Mouse (Mus musculus) MEL (cell line): ENCODE measurements around the gene Helz. TPM values are rescaled to one million over a fixed set of nuclear protein-coding genes. Genes with fewer than 3 reads are reported as not detected.
A peak's percentile ranks its signal among the peaks of the same experiment; 100 is the strongest.

ENCODE experiments used
- DNase-seq: peaks from one replicate; pipeline ENCODE4 v3.0.0; 2011; ENCODE audit warnings: low read depth, low spot score
- H3K27ac ChIP-seq: 2 replicates; pipeline ENCODE4 v1.5.1; 2012; ENCODE audit warnings: low read depth, mild to moderate bottlenecking, control low read depth, low read length, moderate library complexity; ENCODE audit not compliant: control insufficient read depth
- H3K27me3 ChIP-seq, 2 experiments: fragments of 150-350 bp in 1 of 2; sonication (generic) in 1 of 2; 2 replicates each; pipeline ENCODE4 v1.6.1; 2012; ENCODE audit warnings: low read length in 2 of 2, mild to moderate bottlenecking in 2 of 2, improper control_type of control experiment in 1 of 2, moderate library complexity in 1 of 2; ENCODE audit not compliant: insufficient read depth in 2 of 2, control insufficient read depth in 1 of 2
- H3K36me3 ChIP-seq, 2 experiments: 2 replicates each; pipeline ENCODE4 v1.6.1; 2012 to 2014; ENCODE audit warnings: low read length in 2 of 2, improper control_type of control experiment in 1 of 2, inconsistent platforms in 1 of 2, mild to moderate bottlenecking in 1 of 2; ENCODE audit not compliant: insufficient read depth in 2 of 2, control insufficient read depth in 1 of 2
- H3K4me1 ChIP-seq, 2 experiments: fragments of 150-350 bp in 1 of 2; sonication (generic) in 1 of 2; 2 replicates each; pipeline ENCODE4 v1.6.1; 2012; ENCODE audit warnings: low read length in 2 of 2, improper control_type of control experiment in 1 of 2, mild to moderate bottlenecking in 1 of 2; ENCODE audit not compliant: insufficient read depth in 2 of 2, control insufficient read depth in 1 of 2
- H3K4me3 ChIP-seq, 2 experiments: fragments of 150-350 bp in 1 of 2; sonication (generic) in 1 of 2; 2 replicates each; pipeline ENCODE4 v1.5.1; 2012; ENCODE audit warnings: low read depth in 2 of 2, low read length in 2 of 2, mild to moderate bottlenecking in 2 of 2, moderate library complexity in 2 of 2, control low read depth in 1 of 2, improper control_type of control experiment in 1 of 2; ENCODE audit not compliant: control insufficient read depth in 1 of 2, insufficient read depth in 1 of 2
- H3K79me2 ChIP-seq: 2 replicates; pipeline ENCODE4 v1.6.1; 2012; ENCODE audit warnings: mild to moderate bottlenecking, low read length, moderate library complexity; ENCODE audit not compliant: control insufficient read depth, poor library complexity, insufficient read depth
- H3K9ac ChIP-seq: 2 replicates; pipeline ENCODE4 v1.6.1; 2012; ENCODE audit warnings: low read depth, mild to moderate bottlenecking, control low read depth, low read length, moderate library complexity; ENCODE audit not compliant: control insufficient read depth, poor library complexity, severe bottlenecking
- H3K9me3 ChIP-seq: fragments of 150-350 bp; sonication (generic); replicated peaks from 2 replicates; pipeline ENCODE4 v1.6.1; 2012; ENCODE audit warnings: mild to moderate bottlenecking, low read length, improper control_type of control experiment, moderate library complexity; ENCODE audit not compliant: insufficient read depth
- BHLHE40 ChIP-seq: IDR thresholded peaks from 2 replicates; pipeline ENCODE4 v1.6.1; 2012; ENCODE audit warnings: low read depth, mild to moderate bottlenecking, inconsistent platforms, low read length, improper control_type of control experiment, borderline replicate concordance
- CHD1 ChIP-seq: IDR thresholded peaks from 2 replicates; pipeline ENCODE4 v1.6.1; 2012; ENCODE audit warnings: low read depth, mild to moderate bottlenecking, inconsistent platforms, low read length, improper control_type of control experiment
- CTCF ChIP-seq, 3 experiments: IDR thresholded peaks in 2 of 3; conservative IDR thresholded peaks in 1 of 3; 2 replicates each; pipeline ENCODE4 v1.5.1; 2011 to 2012; ENCODE audit warnings: low read length in 3 of 3, low read depth in 2 of 3, mild to moderate bottlenecking in 2 of 3, improper control_type of control experiment in 1 of 3, inconsistent platforms in 1 of 3, mixed read lengths in 1 of 3, moderate library complexity in 1 of 3; ENCODE audit not compliant: control insufficient read depth in 1 of 3, insufficient read depth in 1 of 3, poor library complexity in 1 of 3, severe bottlenecking in 1 of 3
- E2F4 ChIP-seq: IDR thresholded peaks from 2 replicates; pipeline ENCODE4 v1.6.1; 2011; ENCODE audit warnings: low read depth, low read length, improper control_type of control experiment, borderline replicate concordance
- ELF1 ChIP-seq: IDR thresholded peaks from 2 replicates; pipeline ENCODE4 v1.6.1; 2014; ENCODE audit warnings: low read depth, mild to moderate bottlenecking, inconsistent platforms, low read length, improper control_type of control experiment, moderate library complexity
- EP300 ChIP-seq, 2 experiments: IDR thresholded peaks; 2 replicates each; pipeline ENCODE4 v1.6.1; 2011; ENCODE audit warnings: improper control_type of control experiment in 2 of 2, low read length in 2 of 2, low read depth in 1 of 2, mild to moderate bottlenecking in 1 of 2
- ETS1 ChIP-seq: IDR thresholded peaks from 2 replicates; pipeline ENCODE4 v1.6.1; 2012; ENCODE audit warnings: low read depth, mild to moderate bottlenecking, inconsistent platforms, low read length, improper control_type of control experiment, moderate library complexity
- JUND ChIP-seq: IDR thresholded peaks from 2 replicates; pipeline ENCODE4 v1.6.1; 2011; ENCODE audit warnings: low read depth, mild to moderate bottlenecking, improper control_type of control experiment, low read length
- MAX ChIP-seq: IDR thresholded peaks from 2 replicates; pipeline ENCODE4 v1.6.1; 2011; ENCODE audit warnings: low read length, improper control_type of control experiment
- MAZ ChIP-seq: IDR thresholded peaks from 2 replicates; pipeline ENCODE4 v1.6.1; 2012; ENCODE audit warnings: low read depth, mild to moderate bottlenecking, inconsistent platforms, low read length, improper control_type of control experiment
- MXI1 ChIP-seq: IDR thresholded peaks from 2 replicates; pipeline ENCODE4 v1.6.1; 2011; ENCODE audit warnings: mild to moderate bottlenecking, low read depth, low read length, improper control_type of control experiment
- MYC ChIP-seq: IDR thresholded peaks from 2 replicates; pipeline ENCODE4 v1.6.1; 2011; ENCODE audit warnings: low read depth, mild to moderate bottlenecking, low read length, improper control_type of control experiment, moderate library complexity
- NRF1 ChIP-seq: IDR thresholded peaks from 2 replicates; pipeline ENCODE4 v1.6.1; 2014; ENCODE audit warnings: low read depth, mild to moderate bottlenecking, inconsistent platforms, low read length, improper control_type of control experiment, moderate library complexity; ENCODE audit not compliant: poor library complexity, insufficient read depth, severe bottlenecking
- POLR2AphosphoS2 ChIP-seq: IDR thresholded peaks from 2 replicates; pipeline ENCODE4 v1.6.1; 2011; ENCODE audit warnings: low read length, improper control_type of control experiment
- POLR2AphosphoS5 ChIP-seq: IDR thresholded peaks from 2 replicates; pipeline ENCODE4 v1.6.1; 2012; ENCODE audit warnings: low read depth, borderline replicate concordance, mild to moderate bottlenecking, inconsistent platforms, low read length, moderate library complexity, mixed read lengths
- RAD21 ChIP-seq: IDR thresholded peaks from 2 replicates; pipeline ENCODE4 v1.6.1; 2011; ENCODE audit warnings: mild to moderate bottlenecking, low read depth, low read length, improper control_type of control experiment
- SIN3A ChIP-seq: IDR thresholded peaks from 2 replicates; pipeline ENCODE4 v1.6.1; 2012; ENCODE audit warnings: low read length, improper control_type of control experiment, inconsistent platforms
- SMC3 ChIP-seq: IDR thresholded peaks from 2 replicates; pipeline ENCODE4 v1.6.1; 2011; ENCODE audit warnings: low read depth, low read length, improper control_type of control experiment
- TBP ChIP-seq: IDR thresholded peaks from 2 replicates; pipeline ENCODE4 v1.8.0; 2011; ENCODE audit warnings: low read depth, low read length, improper control_type of control experiment
- UBTF ChIP-seq: IDR thresholded peaks from 2 replicates; pipeline ENCODE4 v1.6.1; 2012; ENCODE audit warnings: low read depth, mild to moderate bottlenecking, inconsistent platforms, low read length, improper control_type of control experiment, moderate library complexity, borderline replicate concordance; ENCODE audit not compliant: insufficient read depth
- USF1 ChIP-seq: IDR thresholded peaks from 2 replicates; pipeline ENCODE4 v1.6.1; 2014; ENCODE audit warnings: low read depth, mild to moderate bottlenecking, inconsistent platforms, low read length, improper control_type of control experiment, moderate library complexity
- ZC3H11A ChIP-seq: IDR thresholded peaks from 2 replicates; pipeline ENCODE4 v1.6.1; 2012; ENCODE audit warnings: low read depth, mild to moderate bottlenecking, inconsistent platforms, low read length, improper control_type of control experiment
- ZKSCAN1 ChIP-seq: IDR thresholded peaks from 2 replicates; pipeline ENCODE4 v1.6.1; 2012; ENCODE audit warnings: low read depth, mild to moderate bottlenecking, inconsistent platforms, low read length, improper control_type of control experiment, moderate library complexity
- ZMIZ1 ChIP-seq: IDR thresholded peaks from 2 replicates; pipeline ENCODE4 v1.6.1; 2012; ENCODE audit warnings: low read depth, mild to moderate bottlenecking, inconsistent platforms, low read length, improper control_type of control experiment, moderate library complexity
- polyA plus RNA-seq, 2 experiments: library from polyadenylated mRNA; stranded (reverse) in 1 of 2; unstranded in 1 of 2; fragments of >175 nt in 1 of 2; fragments of >200 nt in 1 of 2; gene quantifications; 2 replicates each; pipeline versions ENCODE4 v1.2.1 to v1.2.4; 2012; ENCODE audit warnings: low replicate concordance in 2 of 2, low read depth in 1 of 2; ENCODE audit not compliant: insufficient read length in 2 of 2, insufficient read depth in 1 of 2, missing spikeins in 1 of 2
- total RNA-seq: library from RNA; depleted of rRNA; stranded (reverse); fragments of 300-350 nt; gene quantifications from 2 replicates; pipeline ENCODE4 v1.2.3, GENCODE M21; 2012

Gene Helz
- total and polyA plus RNA-seq, 3 experiments: 15.1 to 41.0 (median 39.9) TPM

GRCm38 (mm10) chr11:107625746-107626145 is 78.0 kb downstream of the Helz start:
- TF ChIP-seq MYC (no peak), MAZ (no peak), CHD1 (no peak), POLR2AphosphoS5 (no peak), RAD21 (no peak), USF1 (no peak), ZKSCAN1 (no peak), NRF1 (no peak), SIN3A (no peak), ETS1 (no peak)
- Histone ChIP-seq H3K27ac (no peak overlapping the region), H3K36me3 (peaks cover 0 to 9% of the 10 kb centered on the region in 2 experiments; a peak in 1 of 4 replicates), H3K4me1 (no peaks in the 10 kb centered on the region), H3K9me3 (no peaks in the 10 kb centered on the region), H3K27me3 (no peaks in the 10 kb centered on the region), H3K79me2 (no peaks in the 10 kb centered on the region), H3K9ac (no peak overlapping the region), H3K4me3 (no peak overlapping the region)
- no peak for DNase-seq

GRCm38 (mm10) chr11:107629504-107629903 is 81.8 kb downstream of the Helz start:
- Histone ChIP-seq H3K4me1 (no peaks in the 10 kb centered on the region), H3K9me3 (no peaks in the 10 kb centered on the region), H3K9ac (no peak overlapping the region), H3K79me2 (no peaks in the 10 kb centered on the region), H3K4me3 (no peak overlapping the region), H3K27me3 (no peaks in the 10 kb centered on the region), H3K36me3 (peaks cover 0 to 11% of the 10 kb centered on the region in 2 experiments; a peak in 1 of 4 replicates), H3K27ac (no peak overlapping the region)
- DNase-seq: peak; percentile 33
- TF ChIP-seq TBP: no peak
- TF ChIP-seq ZC3H11A: peak; percentile 26; the same call in 1 of the 2 replicates
- TF ChIP-seq UBTF: no peak
- TF ChIP-seq MAX: no peak
- TF ChIP-seq SMC3: peak; percentile 59
- no peak for TF ChIP-seq CHD1
- TF ChIP-seq EP300 (IDR thresholded peaks at IDR 0.05; ENCODE audit: low read depth in 1 of 2, low read length in 2 of 2): no peak
- no peak for TF ChIP-seq BHLHE40
- TF ChIP-seq JUND: no peak
- no peak for TF ChIP-seq POLR2AphosphoS2
- TF ChIP-seq USF1: no peak
- no peak for TF ChIP-seq MXI1
- TF ChIP-seq ELF1: no peak
- TF ChIP-seq CTCF (IDR thresholded peaks at IDR 0.05 in 2 of 3, conservative IDR thresholded peaks at IDR 0.05 in 1 of 3; ENCODE audit: control insufficient read depth in 1 of 3, insufficient read depth in 1 of 3, low read depth in 2 of 3, low read length in 3 of 3, poor library complexity in 1 of 3, severe bottlenecking in 1 of 3): peak; percentile 6 to 65 (median 36); a peak in 3 of 6 replicates
- peak; percentile 67 for TF ChIP-seq RAD21
- TF ChIP-seq ZMIZ1: no peak
- TF ChIP-seq E2F4: no peak
